Mouse (Mus musculus) liver, postnatal 0 days (tissue): Measurements from ENCODE around the gene Stard5. TPM values are rescaled to one million over a fixed set of nuclear protein-coding genes. Genes with fewer than 3 reads are reported as not detected.

ENCODE experiments used
- ATAC-seq: fragments of 200-750 bp; cut with Nextera tagmentation; 2 replicates; pipeline ENCODE4 v1.8.0; 2017; ENCODE audit warnings: mild to moderate bottlenecking, moderate library complexity
- DNase-seq: peaks from one replicate; pipeline ENCODE4 v3.0.0-alpha.2; 2016
- H3K27ac ChIP-seq: fragments of 300-500 bp; sonication (generic); 2 replicates; pipeline ENCODE4 v1.5.1; 2014; ENCODE audit warnings: antibody characterized with exemption, moderate library complexity, mild to moderate bottlenecking, low read depth
- H3K27me3 ChIP-seq: fragments of 300-500 bp; sonication (generic); 2 replicates; pipeline ENCODE4 v1.6.1; 2014; ENCODE audit warnings: low read length, control low read depth, mixed read lengths; ENCODE audit not compliant: insufficient read depth
- H3K36me3 ChIP-seq: fragments of 300-500 bp; sonication (generic); replicated peaks from 2 replicates; pipeline ENCODE4 v1.6.1; 2014; ENCODE audit warnings: mild to moderate bottlenecking, control low read depth, low read length, moderate library complexity, mixed read lengths; ENCODE audit not compliant: insufficient read depth
- H3K4me1 ChIP-seq: fragments of 300-500 bp; sonication (generic); 2 replicates; pipeline ENCODE4 v1.6.1; 2014; ENCODE audit warnings: antibody characterized with exemption, mild to moderate bottlenecking, control low read depth; ENCODE audit not compliant: insufficient read depth
- H3K4me2 ChIP-seq: fragments of 300-500 bp; sonication (generic); 2 replicates; pipeline ENCODE4 v1.6.1; 2014; ENCODE audit warnings: low read depth, mild to moderate bottlenecking, low read length, moderate library complexity, mixed read lengths
- H3K4me3 ChIP-seq: fragments of 300-500 bp; sonication (generic); 2 replicates; pipeline ENCODE4 v1.5.1; 2014; ENCODE audit warnings: low read depth, low read length
- H3K9ac ChIP-seq: fragments of 300-500 bp; sonication (generic); replicated peaks from 2 replicates; pipeline ENCODE4 v1.6.1; 2014; ENCODE audit warnings: mild to moderate bottlenecking, moderate library complexity
- H3K9me3 ChIP-seq: fragments of 300-500 bp; sonication (generic); 2 replicates; pipeline ENCODE4 v1.6.1; 2016; ENCODE audit warnings: mild to moderate bottlenecking, control low read depth, low read length, mixed read lengths
- CTCF ChIP-seq: sonication (generic); IDR thresholded peaks from 2 replicates; pipeline ENCODE4 v1.5.1; 2016; ENCODE audit warnings: antibody characterized with exemption, low read depth
- EP300 ChIP-seq: IDR thresholded peaks from 2 replicates; pipeline ENCODE4 v1.6.1; 2016; ENCODE audit warnings: antibody characterized with exemption, low read depth, mild to moderate bottlenecking
- WGBS: fragments of 180-500 bp; shearing (Covaris S2); extraction: QIAGEN DNeasy Blood & Tissue Kit; methylation state at CpG from one replicate; pipeline ENCODE4 v1.1.7; 2014; ENCODE audit not compliant: insufficient replicate concordance; 5-methylcytosine and 5-hydroxymethylcytosine counted together
- polyA plus RNA-seq: library from polyadenylated mRNA; unstranded; fragments of >200 nt; fragmentation: Nextera tagmentation; extraction: Ambion mirVana; gene quantifications from 2 replicates; pipeline ENCODE4 v1.2.1, GENCODE M21; 2015

Stard5 gene
- polyA plus RNA-seq, 1 experiment from 2014 or later = 63.2 TPM

DNA sequence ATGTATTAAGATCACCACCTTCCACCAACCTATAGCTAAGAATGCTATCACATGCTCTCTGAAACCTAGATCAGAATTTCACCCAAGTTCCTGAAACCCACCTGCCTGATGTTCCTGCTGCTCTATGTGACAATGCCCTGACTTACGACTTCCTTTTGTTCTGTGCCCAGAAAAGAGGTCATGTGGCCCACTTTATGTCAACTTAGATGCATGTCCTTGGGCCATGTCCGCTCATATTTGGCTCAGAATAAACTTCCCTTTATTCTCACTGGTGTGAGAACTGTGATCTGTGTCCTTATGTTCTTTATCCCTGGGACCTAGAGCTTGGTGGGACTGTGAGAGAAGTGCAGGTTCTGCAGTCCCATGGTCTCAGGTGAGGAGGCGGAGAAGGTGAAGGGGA is 45.5 kb downstream of the Stard5 start:
- Histone ChIP-seq H3K4me1 (no peaks in the 10 kb centered on the region), H3K9me3 (no peaks in the 10 kb centered on the region), H3K4me3 (no peak overlapping the region), H3K27me3 (no peaks in the 10 kb centered on the region), H3K27ac (no peak overlapping the region), H3K4me2 (no peak overlapping the region), H3K9ac (no peak overlapping the region), H3K36me3 (no peaks in the 10 kb centered on the region)
- WGBS = 52% methylated on average over 3 of the region's 3 CpGs
- ATAC-seq (no peak), DNase-seq (no peak)
- no peak for TF ChIP-seq EP300
- no peak for TF ChIP-seq CTCF

DNA sequence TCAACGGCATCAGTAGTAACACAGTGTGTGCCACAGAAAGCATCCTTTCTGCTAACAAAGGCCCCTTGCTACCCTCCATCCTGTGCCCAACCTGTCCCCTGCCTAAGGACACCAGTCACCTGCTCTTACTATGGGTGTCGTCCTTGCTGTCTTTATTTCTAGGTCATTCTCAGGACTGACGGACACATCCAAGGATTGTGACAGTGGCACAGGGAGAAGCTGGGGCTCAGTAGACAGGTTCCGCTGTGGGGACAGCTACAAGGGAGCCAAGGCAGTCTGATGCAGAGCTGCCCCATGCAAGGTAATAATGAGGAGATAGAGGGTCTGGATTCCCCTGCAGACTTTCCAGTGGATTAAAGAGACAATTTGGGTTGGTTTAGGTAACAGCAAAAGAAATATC is 46.7 kb downstream of the Stard5 start:
- no peak overlapping the region for H3K9ac ChIP-seq
- no peak overlapping the region for H3K4me2 ChIP-seq
- no peak overlapping the region for H3K27ac ChIP-seq
- ATAC-seq (no peak), DNase-seq (no peak)
- H3K9me3 ChIP-seq = no peaks in the 10 kb centered on the region
- H3K36me3 ChIP-seq = no peaks in the 10 kb centered on the region
- no peak overlapping the region for H3K4me3 ChIP-seq
- 78% methylated on average over 4 of the region's 4 CpGs for WGBS
- H3K27me3 ChIP-seq = no peaks in the 10 kb centered on the region
- TF ChIP-seq CTCF (no peak), EP300 (no peak)
- H3K4me1 ChIP-seq = no peaks in the 10 kb centered on the region

DNA sequence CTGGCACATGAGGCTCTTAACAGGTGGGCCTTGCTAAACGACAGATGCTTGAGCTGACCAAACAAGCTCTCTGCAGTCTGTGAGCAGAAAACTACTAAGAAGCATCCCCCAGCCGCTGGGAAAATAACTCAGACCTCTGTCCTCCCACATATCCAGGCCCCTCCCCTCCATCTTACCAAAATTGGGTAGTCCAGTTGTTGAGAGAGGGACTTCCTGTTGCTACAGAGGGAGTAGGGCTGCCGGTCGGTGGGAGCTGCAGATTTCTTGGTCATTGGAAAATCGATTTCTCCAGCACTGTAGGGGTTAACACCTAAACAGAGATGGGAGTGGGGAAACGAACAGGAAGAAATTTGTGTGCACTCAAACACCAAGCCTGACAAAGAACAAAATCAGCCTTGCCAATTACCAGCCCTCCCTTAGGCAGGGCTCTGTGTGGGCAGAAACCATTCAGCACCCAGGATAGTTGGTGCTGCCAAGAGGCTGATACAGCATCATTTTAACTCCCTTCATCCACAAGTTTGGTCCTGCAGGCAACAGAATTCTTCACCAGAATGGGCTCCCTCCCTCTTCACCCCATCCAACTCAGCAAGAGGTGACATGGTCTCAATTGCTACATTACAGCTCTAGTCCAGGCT is 51.0 kb downstream of the Stard5 start:
- H3K27me3 ChIP-seq = no peaks in the 10 kb centered on the region
- no peak overlapping the region for H3K4me3 ChIP-seq
- H3K36me3 ChIP-seq = no peaks in the 10 kb centered on the region
- H3K4me2 ChIP-seq = no peak overlapping the region
- no peak overlapping the region for H3K9ac ChIP-seq
- H3K27ac ChIP-seq = no peak overlapping the region
- H3K4me1 ChIP-seq = no peaks in the 10 kb centered on the region
- DNase-seq (no peak), ATAC-seq (no peak)
- H3K9me3 ChIP-seq = no peaks in the 10 kb centered on the region
- WGBS = 26% methylated on average over 6 of the region's 6 CpGs
- TF ChIP-seq EP300 = no peak
- no peak for TF ChIP-seq CTCF

DNA sequence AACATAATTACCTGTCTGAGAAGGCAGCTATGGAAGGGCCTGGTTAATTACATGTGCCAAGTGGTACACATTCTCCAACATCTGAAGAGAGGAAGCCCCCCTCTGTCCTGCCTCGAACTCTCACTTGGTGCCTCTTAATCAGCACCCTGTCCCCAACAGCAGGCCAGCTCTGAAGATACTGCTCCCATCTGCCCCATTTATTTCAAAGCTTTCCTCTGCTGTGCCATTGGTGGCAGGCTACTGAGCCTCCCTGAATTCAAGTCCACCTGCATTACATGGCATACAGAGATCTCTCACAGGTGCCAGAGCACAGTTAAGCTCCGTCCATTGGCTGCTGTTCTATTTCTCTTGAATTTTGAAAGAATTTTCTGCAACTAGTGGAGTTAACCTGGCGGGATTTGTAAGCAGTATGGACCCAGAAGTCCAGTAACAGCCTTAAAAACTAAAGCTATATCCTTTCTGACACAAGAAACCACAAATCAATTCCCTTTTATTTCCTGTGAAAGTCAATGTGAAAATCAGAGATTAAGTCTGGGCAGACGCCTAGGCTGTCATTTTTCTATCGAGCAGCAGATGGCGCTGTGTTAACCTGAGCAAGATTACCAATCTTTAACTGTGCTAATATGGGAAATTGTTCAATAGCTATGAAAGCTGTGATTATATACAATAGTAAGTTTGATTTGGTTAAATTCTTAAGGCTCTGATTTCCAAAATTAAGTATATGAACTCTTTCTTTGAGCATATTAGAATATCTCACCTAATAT is 63.9 kb downstream of the Stard5 start:
- Histone ChIP-seq H3K27ac (no peak overlapping the region), H3K4me3 (no peak overlapping the region), H3K4me2 (no peak overlapping the region), H3K27me3 (no peaks in the 10 kb centered on the region), H3K9ac (no peak overlapping the region), H3K4me1 (no peaks in the 10 kb centered on the region), H3K36me3 (no peaks in the 10 kb centered on the region), H3K9me3 (no peaks in the 10 kb centered on the region)
- no peak for TF ChIP-seq EP300
- peak; percentile 82 for TF ChIP-seq CTCF
- ATAC-seq (no peak), DNase-seq (peak; percentile 59)
- 25% methylated on average over 6 of the region's 6 CpGs for WGBS

DNA sequence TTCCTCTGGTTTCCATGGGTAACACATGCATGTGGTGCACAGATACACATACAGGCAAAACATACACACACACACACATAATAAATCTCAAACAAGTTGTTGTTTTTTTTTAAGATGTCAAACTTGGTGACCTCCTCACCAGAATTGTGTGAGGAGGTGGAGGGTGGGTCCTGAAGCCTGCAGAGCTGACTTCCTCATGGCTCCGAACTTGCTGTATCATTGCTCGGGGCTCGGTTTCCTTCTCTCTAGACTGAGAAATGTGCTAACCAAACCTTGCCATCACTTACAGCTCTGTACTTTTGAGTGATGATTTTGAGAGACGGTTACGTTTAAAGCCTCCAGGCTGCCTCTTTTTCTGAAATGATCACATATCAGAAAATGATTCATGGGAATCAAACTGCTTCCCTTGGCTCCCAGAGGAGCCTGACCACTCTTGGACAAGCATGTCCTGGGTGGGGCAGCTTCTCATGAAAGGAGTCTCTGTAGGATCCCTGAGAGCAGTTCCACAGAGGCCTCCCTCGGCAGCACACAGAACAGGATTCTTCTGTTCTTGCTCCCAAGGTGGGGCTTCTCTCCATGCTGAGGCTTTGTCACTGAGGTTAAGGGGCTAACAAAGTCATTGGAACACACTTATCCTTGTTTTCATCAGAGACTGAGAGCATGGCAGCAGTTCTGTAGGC is 67.4 kb downstream of the Stard5 start:
- Histone ChIP-seq H3K4me2 (no peak overlapping the region), H3K27me3 (no peaks in the 10 kb centered on the region), H3K9ac (no peak overlapping the region), H3K4me1 (no peaks in the 10 kb centered on the region), H3K4me3 (no peak overlapping the region), H3K9me3 (no peaks in the 10 kb centered on the region), H3K27ac (no peak overlapping the region), H3K36me3 (no peaks in the 10 kb centered on the region)
- DNase-seq (no peak), ATAC-seq (no peak)
- TF ChIP-seq CTCF (no peak), EP300 (no peak)
- WGBS = 42% methylated on average over 6 of the region's 6 CpGs

Other genes with a start within 250 kb of the Stard5 start
- 0.09 and 0.21 TPM in 2 replicates for gene Tmc3, start 47.0 kb upstream of the Stard5 start, polyA plus RNA-seq
- 8.5 and 9.8 TPM in 2 replicates for gene Il16, start 113.8 kb downstream of the Stard5 start, polyA plus RNA-seq
- not detected in 2 replicates for gene Cfap161, start 162.9 kb downstream of the Stard5 start, polyA plus RNA-seq